Mouse (Mus musculus): ENCODE data around the gene Mapk14. TPM values are rescaled to one million over a fixed set of nuclear protein-coding genes. Genes with fewer than 3 reads are reported as not detected.

Mapk14 gene
- polyA plus RNA-seq, 1 experiment: 78.5 TPM

DNA sequence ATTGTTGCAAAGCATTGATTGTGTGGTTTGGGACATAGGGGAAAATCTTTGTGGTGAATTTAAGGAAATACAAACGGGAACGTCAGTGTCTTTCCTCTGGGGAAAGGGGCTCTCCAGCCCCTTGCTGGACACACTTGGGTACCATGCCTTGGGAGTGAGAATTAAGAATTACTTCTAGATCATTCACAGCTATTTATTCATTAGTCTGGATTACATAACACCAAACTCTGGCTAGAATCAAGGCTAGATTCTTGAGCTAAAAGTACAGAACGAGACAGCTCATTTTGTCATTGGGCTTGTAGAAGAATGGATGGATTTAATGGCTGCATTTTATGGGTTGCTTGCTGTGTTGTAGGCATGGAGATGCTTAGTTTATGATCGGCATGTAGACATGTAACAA lies 3.7 kb downstream of the Mapk14 start:
- Histone ChIP-seq H3K4me3 (ENCODE audit: low read depth, low read length) (no peak overlapping the region), H3K36me3 (ENCODE audit: control insufficient read depth, insufficient read depth, low read length, poor library complexity, severe bottlenecking) (peaks cover 3% of the 10 kb centered on the region; the same call in 1 of the 2 replicates), H3K27me3 (ENCODE audit: control insufficient read depth, insufficient read depth, low read length, poor library complexity, severe bottlenecking) (no peaks in the 10 kb centered on the region), H3K9me3 (replicated peaks; ENCODE audit: control insufficient read depth, insufficient read depth, low read length, poor library complexity, severe bottlenecking) (no peaks in the 10 kb centered on the region), H3K4me1 (ENCODE audit: control insufficient read depth, insufficient read depth, low read length) (peaks cover 6% of the 10 kb centered on the region), H3K27ac (ENCODE audit: insufficient read depth, low read length) (no peak overlapping the region), H3K9ac (ENCODE audit: low read depth, poor library complexity, severe bottlenecking) (no peak overlapping the region)
- TF ChIP-seq POLR2A (IDR thresholded peaks at IDR 0.05; ENCODE audit: insufficient read depth, low read length): no peak
- no peak for TF ChIP-seq CTCF (IDR thresholded peaks at IDR 0.05; ENCODE audit: low read depth, low read length)
- TF ChIP-seq EP300 (IDR thresholded peaks at IDR 0.05; ENCODE audit: insufficient read depth, low read depth, low read length): no peak

DNA sequence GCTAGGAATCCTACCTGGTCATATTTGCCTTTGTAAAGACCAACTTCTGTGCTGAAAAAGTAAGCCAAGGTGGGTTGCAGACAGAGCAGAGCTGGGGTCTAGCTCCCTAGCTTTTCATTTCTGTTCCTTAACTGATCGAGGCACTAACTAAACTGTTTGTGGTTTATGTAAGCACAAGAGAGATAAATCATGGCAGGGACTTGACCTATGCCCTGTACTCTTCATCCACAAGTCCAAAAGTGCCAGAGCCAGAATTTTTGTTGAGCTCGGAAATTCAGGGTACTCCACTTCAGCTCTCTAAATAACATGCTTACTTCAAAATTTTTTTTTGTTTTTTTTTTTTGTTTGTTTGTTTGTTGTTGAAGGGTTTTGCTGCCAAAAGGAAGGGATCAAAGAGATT lies 5.5 kb downstream of the Mapk14 start:
- Histone ChIP-seq H3K27me3 (ENCODE audit: control insufficient read depth, insufficient read depth, low read length, poor library complexity, severe bottlenecking) (no peaks in the 10 kb centered on the region), H3K4me1 (ENCODE audit: control insufficient read depth, insufficient read depth, low read length) (peaks cover 6% of the 10 kb centered on the region), H3K9me3 (replicated peaks; ENCODE audit: control insufficient read depth, insufficient read depth, low read length, poor library complexity, severe bottlenecking) (no peaks in the 10 kb centered on the region), H3K27ac (ENCODE audit: insufficient read depth, low read length) (no peak overlapping the region), H3K9ac (ENCODE audit: low read depth, poor library complexity, severe bottlenecking) (no peak overlapping the region), H3K4me3 (ENCODE audit: low read depth, low read length) (no peak overlapping the region), H3K36me3 (ENCODE audit: control insufficient read depth, insufficient read depth, low read length, poor library complexity, severe bottlenecking) (peaks cover 3% of the 10 kb centered on the region; the same call in 1 of the 2 replicates)
- no peak for TF ChIP-seq EP300 (IDR thresholded peaks at IDR 0.05; ENCODE audit: insufficient read depth, low read depth, low read length)
- no peak for TF ChIP-seq POLR2A (IDR thresholded peaks at IDR 0.05; ENCODE audit: insufficient read depth, low read length)
- no peak for TF ChIP-seq CTCF (IDR thresholded peaks at IDR 0.05; ENCODE audit: low read depth, low read length)

DNA sequence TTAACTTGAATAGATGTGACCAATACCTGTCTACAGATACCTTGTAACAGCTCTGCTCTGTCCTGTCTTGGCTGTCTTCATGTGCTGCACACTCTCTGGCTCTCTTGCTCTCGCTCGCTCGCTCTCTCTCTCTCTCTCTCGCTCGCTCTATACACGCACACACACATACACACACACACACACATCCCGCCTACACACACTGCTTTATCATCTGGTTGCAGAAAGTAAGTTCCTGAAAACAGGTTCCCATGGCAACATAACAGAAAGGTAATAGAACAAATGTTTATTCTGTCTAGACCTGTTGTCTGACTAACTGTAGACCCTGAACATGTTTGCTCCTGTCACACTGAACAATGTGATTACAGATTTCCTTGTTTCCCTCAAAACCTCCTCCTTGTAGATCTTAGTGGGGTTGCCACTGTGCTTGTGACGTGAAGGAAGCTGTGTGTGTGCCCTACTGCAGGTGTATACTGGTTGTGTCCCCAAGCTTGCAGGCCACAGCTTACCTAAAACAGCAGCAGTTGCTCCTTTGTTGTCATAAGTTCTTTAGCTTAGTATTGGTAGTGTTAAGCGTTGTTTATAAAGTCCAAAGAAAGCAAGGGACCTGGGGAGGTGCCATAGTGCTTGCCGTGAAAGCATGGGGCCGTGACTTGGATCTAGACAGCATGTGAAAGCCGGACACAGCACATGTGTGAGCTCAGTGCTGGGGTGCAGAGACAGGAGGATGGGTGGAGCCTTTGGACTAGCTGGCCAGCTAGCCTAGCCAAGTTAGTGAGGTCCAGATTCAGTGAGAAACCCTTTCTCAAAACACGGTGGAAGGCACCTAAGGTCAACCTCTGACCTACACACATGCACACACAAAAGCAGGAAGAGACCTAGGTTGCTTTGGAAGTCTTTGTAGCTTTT lies 6.4 kb downstream of the Mapk14 start:
- H3K4me3 ChIP-seq (ENCODE audit: low read depth, low read length): no peak overlapping the region
- peaks cover 3% of the 10 kb centered on the region; the same call in 1 of the 2 replicates for H3K36me3 ChIP-seq (ENCODE audit: control insufficient read depth, insufficient read depth, low read length, poor library complexity, severe bottlenecking)
- H3K27me3 ChIP-seq (ENCODE audit: control insufficient read depth, insufficient read depth, low read length, poor library complexity, severe bottlenecking): no peaks in the 10 kb centered on the region
- TF ChIP-seq POLR2A (IDR thresholded peaks at IDR 0.05; ENCODE audit: insufficient read depth, low read length): no peak
- TF ChIP-seq EP300 (IDR thresholded peaks at IDR 0.05; ENCODE audit: insufficient read depth, low read depth, low read length): no peak
- TF ChIP-seq CTCF (IDR thresholded peaks at IDR 0.05; ENCODE audit: low read depth, low read length): no peak
- no peaks in the 10 kb centered on the region for H3K9me3 ChIP-seq (replicated peaks; ENCODE audit: control insufficient read depth, insufficient read depth, low read length, poor library complexity, severe bottlenecking)
- no peak overlapping the region for H3K9ac ChIP-seq (ENCODE audit: low read depth, poor library complexity, severe bottlenecking)
- no peak overlapping the region for H3K27ac ChIP-seq (ENCODE audit: insufficient read depth, low read length)
- peaks cover 6% of the 10 kb centered on the region for H3K4me1 ChIP-seq (ENCODE audit: control insufficient read depth, insufficient read depth, low read length)

DNA sequence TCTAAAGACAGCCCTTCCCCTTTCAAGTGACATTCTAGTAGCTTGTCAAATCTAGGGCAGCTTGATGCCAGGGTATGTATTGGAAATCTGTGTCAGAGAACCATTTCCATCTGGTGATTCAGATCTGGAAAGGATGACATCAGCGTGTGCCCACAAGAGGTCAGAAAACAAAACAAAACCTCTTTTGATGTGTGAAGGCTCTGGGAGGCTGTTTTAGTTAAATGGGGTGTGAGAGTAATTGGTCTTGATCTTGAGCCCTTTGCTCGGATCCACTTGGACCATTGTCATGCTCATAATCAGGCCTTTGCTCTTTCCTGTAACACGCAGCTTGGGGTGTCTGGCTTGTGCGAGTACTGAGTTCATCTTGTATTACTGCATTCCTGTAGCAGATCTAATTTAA lies 7.1 kb downstream of the Mapk14 start:
- TF ChIP-seq EP300 (IDR thresholded peaks at IDR 0.05; ENCODE audit: insufficient read depth, low read depth, low read length): no peak
- TF ChIP-seq CTCF (IDR thresholded peaks at IDR 0.05; ENCODE audit: low read depth, low read length): no peak
- no peak for TF ChIP-seq POLR2A (IDR thresholded peaks at IDR 0.05; ENCODE audit: insufficient read depth, low read length)
- Histone ChIP-seq H3K27ac (ENCODE audit: insufficient read depth, low read length) (no peak overlapping the region), H3K36me3 (ENCODE audit: control insufficient read depth, insufficient read depth, low read length, poor library complexity, severe bottlenecking) (peaks cover 3% of the 10 kb centered on the region; the same call in 1 of the 2 replicates), H3K4me1 (ENCODE audit: control insufficient read depth, insufficient read depth, low read length) (peaks cover 6% of the 10 kb centered on the region), H3K9me3 (replicated peaks; ENCODE audit: control insufficient read depth, insufficient read depth, low read length, poor library complexity, severe bottlenecking) (no peaks in the 10 kb centered on the region), H3K27me3 (ENCODE audit: control insufficient read depth, insufficient read depth, low read length, poor library complexity, severe bottlenecking) (no peaks in the 10 kb centered on the region), H3K9ac (ENCODE audit: low read depth, poor library complexity, severe bottlenecking) (no peak overlapping the region), H3K4me3 (ENCODE audit: low read depth, low read length) (no peak overlapping the region)

DNA sequence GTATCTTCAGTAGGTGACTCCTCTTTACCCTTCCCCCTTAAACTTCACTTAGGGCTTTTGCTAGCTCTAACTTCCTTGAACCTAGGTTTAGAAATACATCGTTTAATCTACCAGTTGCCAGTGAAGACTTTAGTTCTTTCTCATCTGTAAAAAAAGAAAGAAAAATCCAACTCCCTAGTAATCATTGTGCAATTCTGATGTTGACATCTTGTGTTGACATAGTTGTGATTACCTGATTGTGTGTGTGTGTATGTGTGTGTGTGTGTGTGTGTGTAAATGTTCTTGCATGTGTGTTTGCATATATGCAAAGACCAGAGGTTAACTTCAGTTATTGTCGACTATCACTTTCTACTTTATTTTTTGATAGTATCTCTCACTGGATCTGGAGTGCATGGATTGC lies 7.5 kb downstream of the Mapk14 start:
- Histone ChIP-seq H3K4me3 (ENCODE audit: low read depth, low read length) (no peak overlapping the region), H3K4me1 (ENCODE audit: control insufficient read depth, insufficient read depth, low read length) (peaks cover 3% of the 10 kb centered on the region), H3K27me3 (ENCODE audit: control insufficient read depth, insufficient read depth, low read length, poor library complexity, severe bottlenecking) (no peaks in the 10 kb centered on the region), H3K36me3 (ENCODE audit: control insufficient read depth, insufficient read depth, low read length, poor library complexity, severe bottlenecking) (peaks cover 3% of the 10 kb centered on the region; the same call in 1 of the 2 replicates), H3K27ac (ENCODE audit: insufficient read depth, low read length) (no peak overlapping the region), H3K9me3 (replicated peaks; ENCODE audit: control insufficient read depth, insufficient read depth, low read length, poor library complexity, severe bottlenecking) (no peaks in the 10 kb centered on the region), H3K9ac (ENCODE audit: low read depth, poor library complexity, severe bottlenecking) (no peak overlapping the region)
- no peak for TF ChIP-seq EP300 (IDR thresholded peaks at IDR 0.05; ENCODE audit: insufficient read depth, low read depth, low read length)
- TF ChIP-seq POLR2A (IDR thresholded peaks at IDR 0.05; ENCODE audit: insufficient read depth, low read length): no peak
- TF ChIP-seq CTCF (IDR thresholded peaks at IDR 0.05; ENCODE audit: low read depth, low read length): no peak

DNA sequence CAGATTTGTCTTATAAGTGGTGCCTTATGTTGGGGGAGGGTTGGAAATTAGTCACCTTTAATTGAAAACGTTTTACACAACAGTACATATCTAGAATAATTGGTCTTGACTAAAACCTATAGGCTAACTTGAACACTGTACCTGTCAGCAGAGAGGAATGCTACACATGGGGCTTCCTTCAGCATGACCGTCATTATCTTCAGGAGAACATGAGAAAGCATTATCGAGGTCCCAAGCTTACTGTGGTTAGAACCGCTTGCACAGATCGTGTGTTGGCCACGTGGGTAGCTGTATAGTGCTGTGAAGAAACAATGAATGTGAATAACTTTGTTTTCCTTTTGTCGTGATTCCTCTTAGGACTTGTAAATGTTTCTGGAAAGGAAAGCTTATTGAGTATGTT lies 8.7 kb downstream of the Mapk14 start:
- H3K27ac ChIP-seq (ENCODE audit: insufficient read depth, low read length): no peak overlapping the region
- no peak overlapping the region for H3K4me3 ChIP-seq (ENCODE audit: low read depth, low read length)
- no peak overlapping the region for H3K9ac ChIP-seq (ENCODE audit: low read depth, poor library complexity, severe bottlenecking)
- H3K9me3 ChIP-seq (replicated peaks; ENCODE audit: control insufficient read depth, insufficient read depth, low read length, poor library complexity, severe bottlenecking): no peaks in the 10 kb centered on the region
- no peaks in the 10 kb centered on the region for H3K36me3 ChIP-seq (ENCODE audit: control insufficient read depth, insufficient read depth, low read length, poor library complexity, severe bottlenecking)
- no peak for TF ChIP-seq CTCF (IDR thresholded peaks at IDR 0.05; ENCODE audit: low read depth, low read length)
- no peak for TF ChIP-seq POLR2A (IDR thresholded peaks at IDR 0.05; ENCODE audit: insufficient read depth, low read length)
- TF ChIP-seq EP300 (IDR thresholded peaks at IDR 0.05; ENCODE audit: insufficient read depth, low read depth, low read length): no peak
- H3K4me1 ChIP-seq (ENCODE audit: control insufficient read depth, insufficient read depth, low read length): peaks cover 2% of the 10 kb centered on the region
- no peaks in the 10 kb centered on the region for H3K27me3 ChIP-seq (ENCODE audit: control insufficient read depth, insufficient read depth, low read length, poor library complexity, severe bottlenecking)

Data from ES-Bruce4 (cell line).